Mouse (Mus musculus) kidney, embryonic 14.5 days (tissue): ENCODE measurements around the gene Sdk1. TPM values are rescaled to one million over a fixed set of nuclear protein-coding genes. Genes with fewer than 3 reads are reported as not detected.

Experiments used
- ATAC-seq: fragments of 200-750 bp; cut with Nextera tagmentation; 2 replicates; pipeline ENCODE4 v1.8.0; 2017; ENCODE audit warnings: moderate number of reproducible peaks, mild to moderate bottlenecking, moderate TSS enrichment, moderate library complexity; ENCODE audit not compliant: low FRiP score, low TSS enrichment
- H3K27ac ChIP-seq: fragments of 300-500 bp; sonication (generic); 2 replicates; pipeline ENCODE4 v1.5.1; 2014; ENCODE audit warnings: low read depth, mild to moderate bottlenecking, low read length, moderate library complexity, mixed read lengths
- H3K27me3 ChIP-seq: fragments of 300-500 bp; sonication (generic); 2 replicates; pipeline ENCODE4 v1.6.1; 2014; ENCODE audit warnings: mild to moderate bottlenecking, low read length; ENCODE audit not compliant: control insufficient read depth, insufficient read depth
- H3K36me3 ChIP-seq: fragments of 300-500 bp; sonication (generic); 2 replicates; pipeline ENCODE4 v1.6.1; 2014; ENCODE audit warnings: low read length, mixed read lengths; ENCODE audit not compliant: control insufficient read depth, insufficient read depth
- H3K4me1 ChIP-seq: fragments of 300-500 bp; sonication (generic); 2 replicates; pipeline ENCODE4 v1.6.1; 2014; ENCODE audit warnings: low read length, mixed read lengths; ENCODE audit not compliant: control insufficient read depth, insufficient read depth
- H3K4me2 ChIP-seq: fragments of 300-500 bp; sonication (generic); replicated peaks from 2 replicates; pipeline ENCODE4 v1.6.1; 2014; ENCODE audit warnings: low read depth, mild to moderate bottlenecking, low read length
- H3K4me3 ChIP-seq: fragments of 300-500 bp; sonication (generic); 2 replicates; pipeline ENCODE4 v1.5.1; 2014; ENCODE audit warnings: mild to moderate bottlenecking, low read length
- H3K9ac ChIP-seq: fragments of 300-500 bp; sonication (generic); 2 replicates; pipeline ENCODE4 v1.6.1; 2014; ENCODE audit warnings: low read depth, mild to moderate bottlenecking, low read length, moderate library complexity
- H3K9me3 ChIP-seq: fragments of 300-500 bp; sonication (generic); 2 replicates; pipeline ENCODE4 v1.6.1; 2016; ENCODE audit warnings: low read length; ENCODE audit not compliant: control insufficient read depth
- WGBS: fragments of 180-500 bp; shearing (Covaris S2); extraction: QIAGEN DNeasy Blood & Tissue Kit; methylation state at CpG from one replicate; pipeline ENCODE4 v1.1.7; 2014; 5-methylcytosine and 5-hydroxymethylcytosine counted together
- polyA plus RNA-seq: library from polyadenylated mRNA; unstranded; fragments of >200 nt; fragmentation: Nextera tagmentation; extraction: Ambion mirVana; gene quantifications from 2 replicates; pipeline ENCODE4 v1.2.1, GENCODE M21; 2014

The Sdk1 gene
- polyA plus RNA-seq, 1 experiment from 2014 or later = 2.6 TPM

DNA sequence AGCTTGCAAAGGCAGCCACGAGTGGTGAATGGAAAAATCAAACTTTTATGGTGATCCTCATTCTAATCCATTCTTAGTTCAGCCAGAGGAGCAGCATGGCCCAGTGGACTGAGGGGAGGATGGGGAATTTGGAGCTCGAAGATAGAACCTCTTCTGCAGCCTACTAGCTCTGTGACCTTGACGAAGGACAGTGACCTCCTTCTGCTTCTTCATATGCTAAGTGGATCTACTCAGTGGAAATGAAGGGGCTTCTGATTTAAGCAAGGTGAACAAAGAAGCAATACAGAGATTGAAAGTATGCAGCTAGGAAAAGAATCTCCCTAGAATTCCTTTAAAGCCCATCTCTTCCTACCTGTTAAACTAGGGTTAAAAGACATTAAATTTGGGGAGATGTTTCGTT is 152.6 kb downstream of the Sdk1 start:
- no peaks in the 10 kb centered on the region for H3K36me3 ChIP-seq
- ATAC-seq = no peak
- 83% methylated on average over 4 of the region's 4 CpGs for WGBS
- H3K27me3 ChIP-seq = no peaks in the 10 kb centered on the region
- no peak overlapping the region for H3K9ac ChIP-seq
- H3K27ac ChIP-seq = no peak overlapping the region
- H3K9me3 ChIP-seq = no peaks in the 10 kb centered on the region
- H3K4me1 ChIP-seq = no peaks in the 10 kb centered on the region
- no peak overlapping the region for H3K4me2 ChIP-seq
- H3K4me3 ChIP-seq = no peak overlapping the region

DNA sequence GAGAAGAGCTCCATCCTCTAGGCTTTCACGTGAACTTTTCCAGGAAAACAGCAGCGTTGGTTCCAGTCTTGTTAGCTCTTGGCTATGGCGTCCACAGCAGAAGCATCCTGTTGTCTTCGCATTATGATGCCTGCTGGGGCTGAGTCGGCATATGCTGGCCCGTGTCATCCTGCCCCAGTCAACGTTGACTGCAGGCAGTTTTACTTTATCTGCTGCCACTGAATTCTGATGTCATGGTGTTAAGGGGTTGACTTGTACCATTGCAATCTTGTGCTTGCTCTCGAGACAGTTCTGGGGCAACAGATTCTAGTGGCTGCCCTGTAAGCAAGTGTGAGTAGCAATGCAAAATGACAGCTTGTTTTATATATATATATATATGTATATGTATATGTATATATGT is 153.3 kb downstream of the Sdk1 start:
- 87% methylated on average over 8 of the region's 8 CpGs for WGBS
- H3K4me2 ChIP-seq = no peak overlapping the region
- no peak overlapping the region for H3K9ac ChIP-seq
- no peak overlapping the region for H3K4me3 ChIP-seq
- H3K9me3 ChIP-seq = no peaks in the 10 kb centered on the region
- H3K27me3 ChIP-seq = no peaks in the 10 kb centered on the region
- no peak for ATAC-seq
- no peak overlapping the region for H3K27ac ChIP-seq
- no peaks in the 10 kb centered on the region for H3K4me1 ChIP-seq
- no peaks in the 10 kb centered on the region for H3K36me3 ChIP-seq

DNA sequence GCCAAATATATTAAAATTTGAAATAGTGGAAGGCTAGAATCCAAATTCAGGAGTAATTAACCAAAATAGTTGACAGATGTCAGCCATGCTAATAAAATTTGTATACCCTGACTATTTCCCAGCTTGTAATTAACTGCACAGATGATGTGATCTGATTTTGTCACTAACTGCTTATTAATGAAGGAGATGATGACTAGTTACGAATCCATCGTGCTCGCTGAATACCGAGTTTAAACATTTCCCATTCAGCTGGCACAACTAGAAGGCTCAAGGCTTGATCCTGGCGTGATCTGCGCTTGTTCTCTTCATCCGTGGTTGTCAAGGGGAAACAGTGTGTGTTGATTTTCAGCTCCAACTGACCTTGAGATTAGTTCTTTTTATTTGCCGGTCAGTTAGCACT is 162.5 kb downstream of the Sdk1 start:
- 86% methylated on average over 8 of the region's 8 CpGs for WGBS
- ATAC-seq = no peak

DNA sequence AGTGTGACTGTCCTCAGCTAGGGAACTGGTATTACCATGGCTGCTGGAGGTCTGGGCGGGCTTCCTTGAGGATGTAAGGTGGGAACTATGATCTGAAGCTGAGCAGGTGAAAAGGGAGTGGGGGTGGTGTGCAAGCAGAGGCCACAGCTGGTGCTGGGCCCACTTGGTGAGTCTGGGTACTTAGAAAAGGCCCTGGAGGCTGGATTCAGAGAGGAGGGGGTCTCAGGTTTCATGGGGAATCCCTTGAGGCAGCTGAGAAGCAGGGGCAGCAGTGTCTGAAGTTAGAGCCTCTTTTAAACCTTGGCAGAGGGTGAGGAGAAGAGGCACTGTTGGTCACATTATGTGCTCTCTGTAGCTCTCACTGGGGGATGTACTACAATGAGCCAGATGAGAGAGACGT is 163.4 kb downstream of the Sdk1 start:
- Histone ChIP-seq H3K4me1 (no peaks in the 10 kb centered on the region), H3K36me3 (no peaks in the 10 kb centered on the region), H3K4me2 (no peak overlapping the region), H3K9ac (no peak overlapping the region), H3K27ac (no peak overlapping the region), H3K4me3 (no peak overlapping the region), H3K27me3 (no peaks in the 10 kb centered on the region), H3K9me3 (no peaks in the 10 kb centered on the region)
- 21% methylated on average over 2 of the region's 2 CpGs for WGBS
- 0 out of 2 replicates have a peak, but pooled peaks have one; percentile 32 for ATAC-seq

More for the DNA sequence above, 162.5 kb downstream of the Sdk1 start:
- no peak overlapping the region for H3K4me3 ChIP-seq
- no peaks in the 10 kb centered on the region for H3K9me3 ChIP-seq
- H3K4me1 ChIP-seq = no peaks in the 10 kb centered on the region
- no peaks in the 10 kb centered on the region for H3K36me3 ChIP-seq
- H3K27me3 ChIP-seq = no peaks in the 10 kb centered on the region
- H3K9ac ChIP-seq = no peak overlapping the region
- H3K4me2 ChIP-seq = no peak overlapping the region
- H3K27ac ChIP-seq = no peak overlapping the region

DNA sequence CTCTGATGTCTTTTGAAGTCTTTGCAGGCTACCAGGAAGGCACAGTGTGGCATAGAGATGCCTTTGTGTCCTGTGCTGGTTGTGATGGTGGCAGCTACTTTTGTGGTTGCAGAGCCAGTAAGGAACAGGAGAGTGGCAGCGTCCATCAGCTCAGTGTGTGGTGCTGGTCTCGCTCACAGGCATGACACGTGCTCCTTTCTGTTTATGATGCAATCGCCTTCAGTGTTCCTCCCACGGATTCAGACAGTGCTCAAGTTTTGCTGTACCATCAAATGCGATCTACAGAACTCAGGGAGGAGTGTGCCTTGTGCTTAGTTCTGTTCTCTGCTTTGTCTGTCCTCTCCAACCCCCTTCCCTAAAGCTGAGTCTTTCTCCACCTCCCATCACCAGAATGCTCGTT is 165.6 kb downstream of the Sdk1 start:
- Histone ChIP-seq H3K4me2 (no peak overlapping the region), H3K27me3 (no peaks in the 10 kb centered on the region), H3K27ac (no peak overlapping the region), H3K9me3 (no peaks in the 10 kb centered on the region), H3K4me3 (no peak overlapping the region), H3K36me3 (no peaks in the 10 kb centered on the region), H3K4me1 (no peaks in the 10 kb centered on the region), H3K9ac (no peak overlapping the region)
- no peak for ATAC-seq
- 55% methylated on average over 7 of the region's 7 CpGs for WGBS

DNA sequence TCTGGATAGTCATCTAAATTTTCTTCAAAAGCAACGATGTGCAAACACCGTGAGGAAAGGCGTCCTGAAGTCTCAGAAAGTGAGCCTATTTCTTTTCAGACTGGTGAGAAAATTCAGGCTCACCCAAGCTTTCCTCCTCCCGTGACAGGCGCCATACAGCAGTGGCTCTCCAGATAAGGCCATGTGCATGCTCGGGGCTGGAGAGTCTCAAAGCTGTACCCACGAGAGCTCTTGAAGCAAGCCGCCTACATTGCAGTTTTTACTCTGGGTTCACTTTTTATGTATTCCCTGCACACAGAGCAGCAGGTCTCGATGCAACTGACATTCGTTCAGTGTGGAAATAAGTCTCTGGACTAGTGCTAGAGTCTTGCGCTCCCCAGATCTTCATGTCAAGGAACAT is 171.7 kb downstream of the Sdk1 start:
- Histone ChIP-seq H3K36me3 (no peaks in the 10 kb centered on the region), H3K4me1 (0 out of 2 replicates have a peak, but pooled peaks cover 5% of the 10 kb centered on the region), H3K27ac (no peak overlapping the region), H3K9me3 (no peaks in the 10 kb centered on the region), H3K4me3 (no peak overlapping the region), H3K9ac (no peak overlapping the region), H3K4me2 (no peak overlapping the region), H3K27me3 (no peaks in the 10 kb centered on the region)
- WGBS = 69% methylated on average over 11 of the region's 11 CpGs
- no peak for ATAC-seq

DNA sequence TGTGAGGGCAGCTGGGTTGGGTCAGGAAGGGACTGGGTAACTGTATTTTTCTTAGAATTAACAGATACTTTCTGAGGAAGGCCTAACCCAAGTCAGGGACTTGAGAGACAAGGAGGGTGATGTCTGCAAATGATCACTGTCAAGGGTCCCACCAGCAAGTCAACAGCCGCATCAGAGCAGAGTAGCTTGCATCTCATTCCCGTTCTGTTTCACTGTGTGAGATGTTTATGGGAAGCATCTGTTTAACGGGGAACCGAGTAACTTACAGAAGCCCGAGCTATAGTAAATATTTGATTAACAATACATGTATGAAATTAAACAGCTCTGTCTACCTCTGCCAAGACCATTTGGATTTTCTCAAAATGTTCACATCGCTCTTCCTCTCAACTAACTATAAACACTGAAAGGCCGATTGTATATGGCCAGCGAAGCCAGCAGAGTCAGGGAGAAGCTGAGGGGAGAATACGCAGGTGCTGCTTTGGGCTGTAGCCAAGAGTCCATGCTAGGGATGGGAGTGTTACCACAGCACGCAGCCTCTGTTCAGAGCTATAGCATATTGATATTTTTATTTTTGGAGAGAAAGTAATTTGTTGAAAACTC is 174.5 kb downstream of the Sdk1 start:
- H3K4me1 ChIP-seq = 0 out of 2 replicates have a peak, but pooled peaks cover 5% of the 10 kb centered on the region
- no peaks in the 10 kb centered on the region for H3K27me3 ChIP-seq
- no peak overlapping the region for H3K4me3 ChIP-seq
- 60% methylated on average over 10 of the region's 10 CpGs for WGBS
- no peaks in the 10 kb centered on the region for H3K36me3 ChIP-seq
- H3K9me3 ChIP-seq = no peaks in the 10 kb centered on the region
- no peak for ATAC-seq
- no peak overlapping the region for H3K4me2 ChIP-seq
- H3K9ac ChIP-seq = no peak overlapping the region
- H3K27ac ChIP-seq = no peak overlapping the region

DNA sequence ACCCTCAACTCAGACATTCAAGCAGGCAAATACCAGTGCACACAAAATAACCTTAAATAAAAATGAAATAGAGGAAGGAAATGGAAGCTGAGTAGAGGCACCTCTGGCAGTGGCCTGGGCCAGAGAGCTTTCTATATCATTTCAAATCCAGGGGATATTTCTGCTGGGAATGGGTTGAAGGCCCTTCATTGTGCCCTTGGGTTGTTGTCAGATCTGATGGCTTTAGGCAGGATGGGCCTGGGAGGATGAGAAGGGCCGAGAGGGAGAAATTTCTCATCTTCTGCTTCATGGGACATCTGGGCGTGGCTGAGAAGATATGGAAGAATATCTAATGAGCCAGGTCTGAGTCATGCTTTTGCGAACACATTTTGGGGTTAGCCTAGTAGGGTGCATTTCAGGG is 186.8 kb downstream of the Sdk1 start:
- ATAC-seq = no peak
- H3K9me3 ChIP-seq = no peaks in the 10 kb centered on the region
- H3K4me1 ChIP-seq = 0 out of 2 replicates have a peak, but pooled peaks cover 5% of the 10 kb centered on the region
- no peaks in the 10 kb centered on the region for H3K27me3 ChIP-seq
- H3K36me3 ChIP-seq = no peaks in the 10 kb centered on the region
- H3K27ac ChIP-seq = no peak overlapping the region
- no peak overlapping the region for H3K4me3 ChIP-seq
- H3K4me2 ChIP-seq = no peak overlapping the region
- H3K9ac ChIP-seq = no peak overlapping the region
- WGBS = 88% methylated on average over 3 of the region's 3 CpGs

DNA sequence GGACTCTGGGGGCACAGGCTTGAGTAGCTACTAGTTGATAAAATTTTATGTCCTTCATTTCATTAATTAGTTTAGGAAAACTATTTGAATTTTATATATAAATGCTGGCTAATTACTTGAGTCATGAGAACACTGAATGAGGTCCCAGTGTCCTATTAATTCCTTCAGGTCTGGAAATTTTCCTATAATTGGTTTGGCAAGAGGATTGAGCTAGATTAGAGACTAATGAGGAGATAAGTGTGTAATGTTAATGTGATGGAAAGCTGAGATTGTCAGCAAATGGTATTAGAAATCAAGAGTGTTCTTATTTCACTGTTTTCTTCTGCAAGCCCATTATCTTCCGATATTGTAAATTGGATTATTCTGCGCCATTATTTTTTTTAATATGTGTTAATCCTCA is 192.0 kb downstream of the Sdk1 start:
- Histone ChIP-seq H3K36me3 (no peaks in the 10 kb centered on the region), H3K27ac (no peak overlapping the region), H3K9me3 (no peaks in the 10 kb centered on the region), H3K4me2 (no peak overlapping the region), H3K9ac (no peak overlapping the region), H3K27me3 (no peaks in the 10 kb centered on the region), H3K4me3 (no peak overlapping the region), H3K4me1 (no peaks in the 10 kb centered on the region)
- no peak for ATAC-seq
- 94% methylated on average over 2 of the region's 2 CpGs for WGBS
